Mouse (Mus musculus): ENCODE measurements at regions not wholly inside any gene's neighbourhood (a gene's known extent, or its start where the extent isn't known, plus 50 kb on each side); places are given as distances from the start of the nearest gene placed in this dataset.

- no peak for DNase-seq (ENCODE audit: low spot score)
Observed at GRCm38 (mm10) chr15:86737945-86738344, 523.7 kb downstream of the Tbc1d22a start.

- no peak for DNase-seq (ENCODE audit: low spot score)
Observed at GRCm38 (mm10) chr15:86738356-86738755, 524.1 kb downstream of the Tbc1d22a start.

DNA sequence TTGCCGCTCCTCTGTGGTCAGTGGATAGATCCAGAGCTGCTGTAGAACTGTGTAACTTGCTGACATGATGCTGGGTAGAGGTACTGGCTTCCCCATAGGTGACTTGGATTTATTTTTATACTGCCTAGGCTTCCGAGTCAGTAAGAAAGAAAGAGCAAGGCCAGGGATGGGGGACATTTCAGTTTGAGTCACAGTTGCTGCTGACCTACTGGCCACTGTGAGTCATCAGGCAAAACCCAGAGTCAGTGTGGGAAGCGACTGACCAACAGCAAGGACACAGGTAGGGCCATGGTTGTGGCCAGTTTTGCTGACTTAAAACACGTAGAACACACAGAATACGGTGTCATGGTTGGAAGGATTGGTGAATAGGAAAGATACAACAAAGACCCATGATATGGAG is 524.5 kb downstream of the Tbc1d22a start:
- DNase-seq (ENCODE audit: low spot score): no peak

DNA sequence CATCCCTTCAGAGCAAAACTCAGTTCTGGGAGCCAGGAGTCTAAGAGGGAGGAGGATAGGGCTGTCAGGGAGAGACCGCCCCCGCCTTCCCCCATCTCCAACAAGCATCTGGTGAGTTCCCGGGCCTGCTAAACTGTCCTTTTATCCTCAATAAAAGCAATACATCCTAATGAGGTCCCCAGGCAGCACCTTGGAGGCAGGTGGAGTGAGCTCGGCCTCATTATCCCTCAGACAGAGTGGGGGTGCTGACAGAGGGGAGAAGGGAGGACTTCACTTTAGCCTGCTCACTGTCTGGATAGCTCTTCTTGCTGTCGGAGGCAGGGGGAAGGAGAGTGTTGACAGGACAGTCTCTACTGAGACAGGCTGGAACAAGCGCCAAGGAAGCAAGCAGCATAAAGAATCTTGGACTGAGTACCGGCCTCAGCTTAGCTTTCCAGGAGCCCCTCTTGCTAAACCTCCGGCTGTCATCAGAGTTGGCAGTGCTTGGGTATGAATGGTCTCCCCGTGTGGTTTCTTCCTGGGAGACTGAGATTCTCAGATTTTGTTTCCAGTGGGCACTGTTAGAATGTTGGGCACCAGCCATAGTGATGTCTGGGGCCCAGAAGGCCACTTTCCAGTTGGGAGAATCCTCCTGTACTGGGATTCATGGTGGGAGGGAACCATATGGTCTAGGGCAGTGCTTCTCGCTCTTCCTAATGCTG is 537.3 kb downstream of the Tbc1d22a start:
- no peak for DNase-seq (ENCODE audit: low spot score)

DNA sequence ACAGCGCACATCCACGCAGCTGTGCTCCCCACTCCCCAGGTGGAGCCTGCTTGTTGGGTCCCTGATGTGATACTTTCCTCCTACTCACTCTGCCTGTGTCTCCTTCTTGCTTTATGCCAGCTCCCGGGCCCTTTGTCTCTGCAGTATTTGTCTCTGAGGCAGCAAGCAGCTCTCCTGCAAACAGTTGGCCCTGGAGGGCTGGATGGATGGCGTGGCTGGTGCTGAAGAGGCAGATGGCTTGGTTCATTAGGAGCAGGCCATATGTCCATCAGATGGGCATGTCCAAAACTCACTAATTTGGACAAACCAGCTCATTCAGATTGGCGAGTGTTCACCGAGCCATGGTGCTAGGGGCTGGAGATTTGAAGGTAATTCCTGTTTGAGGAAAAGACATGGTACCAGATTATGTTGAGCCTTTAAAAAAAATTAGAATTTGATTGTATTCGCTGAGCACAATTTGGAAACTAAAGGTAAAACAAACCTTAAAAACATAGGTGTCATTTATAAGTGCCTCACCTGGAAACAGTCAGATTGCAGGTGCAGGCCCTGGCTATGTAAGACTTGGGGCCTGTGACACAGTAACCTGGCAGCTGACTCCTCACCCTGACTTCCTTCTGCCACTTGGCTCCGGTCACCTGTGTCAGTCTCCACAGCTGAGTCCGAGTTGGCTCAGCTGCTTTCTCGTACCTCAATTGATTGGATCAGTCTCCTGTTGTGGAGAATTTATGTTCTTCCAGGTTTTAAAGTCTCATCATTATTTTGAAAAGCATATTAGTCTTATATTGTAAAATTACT is 549.5 kb downstream of the Tbc1d22a start:
- DNase-seq (ENCODE audit: low spot score): no peak

DNA sequence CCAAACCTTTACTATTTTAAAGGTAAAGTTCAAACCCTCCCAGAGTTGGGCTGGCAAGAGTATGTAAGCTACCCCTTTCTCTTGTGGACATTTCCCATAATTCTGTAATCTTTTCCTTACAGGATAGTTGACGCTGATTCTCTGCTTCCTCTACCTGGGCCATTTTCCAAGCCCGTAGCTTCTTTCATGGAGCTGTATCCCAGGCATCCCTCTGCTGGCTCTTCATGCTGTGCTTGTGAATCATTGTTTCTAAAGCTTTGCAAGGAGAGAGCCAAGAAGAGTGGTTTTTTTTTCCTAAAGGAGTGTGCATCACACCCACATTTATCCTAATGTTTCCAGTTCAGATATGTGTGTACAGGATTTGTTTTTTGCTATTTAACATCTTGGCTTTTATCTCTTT is 553.4 kb downstream of the Tbc1d22a start:
- no peak for DNase-seq (ENCODE audit: low spot score)

- DNase-seq (ENCODE audit: low spot score): no peak
Observed at GRCm38 (mm10) chr15:86773041-86773440, 558.8 kb downstream of the Tbc1d22a start.

DNA sequence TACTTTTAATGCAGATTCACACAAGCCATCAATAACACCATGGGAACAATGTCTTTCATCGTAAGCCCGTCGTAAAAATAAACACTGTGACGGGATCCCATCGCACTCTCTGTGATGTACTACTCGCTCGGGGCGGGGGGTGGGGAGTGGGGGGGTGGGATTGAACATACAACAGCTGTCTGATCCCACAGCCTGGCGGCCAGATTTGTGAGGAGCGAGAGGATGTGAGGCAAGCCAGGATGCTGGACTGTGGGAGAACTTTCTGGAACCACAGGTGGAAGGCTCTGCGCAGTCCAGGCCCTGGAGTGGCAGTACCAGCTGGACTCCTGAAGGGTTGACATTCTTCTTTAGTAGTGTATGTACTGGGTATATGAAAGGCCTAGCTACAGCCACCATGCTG is 563.7 kb downstream of the Tbc1d22a start:
- no peak for DNase-seq (ENCODE audit: low spot score)

DNA sequence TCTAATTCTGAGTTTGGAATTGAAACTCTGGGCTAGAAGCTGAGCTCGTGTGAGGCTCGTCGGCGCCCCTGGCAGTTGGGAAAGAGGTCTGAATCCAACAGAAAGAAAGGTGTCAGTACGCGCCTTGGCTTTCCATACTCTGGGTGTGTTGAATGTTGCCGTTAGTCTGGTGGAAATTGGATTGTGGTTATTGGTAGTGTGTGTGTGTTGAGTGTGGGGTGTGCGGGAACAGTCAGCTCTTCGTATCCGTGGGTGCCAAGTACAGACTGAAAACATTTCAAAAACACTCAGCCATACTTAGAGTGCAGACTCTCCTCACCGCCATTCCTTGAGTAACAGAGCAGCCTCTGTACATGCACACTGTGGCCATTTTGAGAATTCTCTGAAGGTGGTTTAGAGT is 566.9 kb downstream of the Tbc1d22a start:
- no peak for DNase-seq (ENCODE audit: low spot score)

- DNase-seq (ENCODE audit: low spot score): no peak
Observed at GRCm38 (mm10) chr15:86794716-86795115, 580.5 kb downstream of the Tbc1d22a start.

DNA sequence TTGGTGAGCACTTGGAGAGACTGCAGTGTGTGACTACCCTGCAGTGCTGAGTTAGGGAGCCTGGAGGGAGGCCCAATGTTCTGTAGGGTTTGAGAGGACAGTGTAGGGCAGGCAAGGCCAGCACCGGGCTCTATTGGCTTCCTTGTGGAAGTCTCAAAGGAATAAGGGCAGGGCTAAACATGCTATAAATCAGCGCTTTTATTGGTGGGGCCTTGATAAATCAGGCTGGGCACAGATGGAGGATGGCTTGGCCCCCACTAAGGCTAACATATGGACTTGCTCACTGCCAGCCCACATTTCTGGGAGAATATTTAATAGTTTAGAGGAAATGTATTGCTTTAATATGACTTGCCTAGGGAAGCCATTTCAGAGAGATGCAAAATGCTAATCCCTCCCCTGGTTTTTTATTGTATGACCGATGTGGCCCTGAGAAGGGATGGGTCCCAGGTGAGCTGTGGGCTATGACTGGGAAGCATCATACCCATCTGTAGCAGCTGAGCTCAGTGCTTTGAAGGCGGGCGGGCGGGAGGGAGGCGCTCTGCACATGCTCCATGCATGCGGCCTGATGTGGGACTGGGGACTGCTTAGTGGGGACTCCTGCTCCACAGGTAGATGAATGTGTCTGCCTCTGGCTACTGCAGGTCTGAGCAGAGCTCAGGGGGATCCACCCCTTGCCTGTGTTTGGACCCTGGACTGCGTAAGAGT is 584.4 kb downstream of the Tbc1d22a start:
- DNase-seq (ENCODE audit: low spot score): no peak

DNA sequence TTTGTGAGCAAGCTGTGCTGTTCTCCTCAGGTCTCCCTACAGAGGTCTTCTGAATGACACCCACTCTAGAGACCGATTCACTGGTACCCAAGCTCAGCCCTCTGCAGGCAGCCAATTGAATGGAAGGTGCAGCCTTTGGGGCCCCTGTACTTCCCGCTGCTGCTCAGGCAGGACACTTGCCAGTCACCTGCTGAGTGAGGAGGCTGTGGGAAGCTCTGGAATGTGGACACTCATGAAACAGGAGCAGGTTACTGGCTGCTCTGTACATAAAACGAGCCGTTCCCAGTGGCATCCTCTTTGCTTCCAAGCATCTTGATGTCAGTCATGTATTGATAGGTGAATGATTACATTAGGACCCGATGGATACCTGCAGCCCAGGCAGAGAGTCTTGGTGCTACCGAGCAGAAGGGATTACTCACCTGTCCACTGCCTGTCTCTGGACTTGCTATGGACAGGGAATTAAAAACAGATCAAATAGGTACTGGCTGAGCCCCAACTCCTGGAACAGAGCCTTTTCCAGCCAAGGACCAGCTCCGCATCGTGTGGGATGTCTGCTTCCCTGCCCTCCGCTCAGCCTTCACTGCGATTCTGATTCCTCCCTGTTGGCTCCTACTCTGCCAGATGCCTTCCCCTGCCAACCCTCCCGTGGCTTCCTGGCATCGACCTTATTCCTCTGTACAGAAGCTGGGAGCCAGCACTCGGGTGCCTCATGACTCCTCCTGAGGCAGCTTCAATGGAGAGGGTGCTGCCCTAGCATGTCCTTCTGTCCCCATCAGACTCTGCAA is 593.2 kb downstream of the Tbc1d22a start:
- DNase-seq (ENCODE audit: low spot score): no peak

GRCm38 (mm10) chr15:86811821-86812220 is 597.6 kb downstream of the Tbc1d22a start:
- no peak for DNase-seq (ENCODE audit: low spot score)

DNA sequence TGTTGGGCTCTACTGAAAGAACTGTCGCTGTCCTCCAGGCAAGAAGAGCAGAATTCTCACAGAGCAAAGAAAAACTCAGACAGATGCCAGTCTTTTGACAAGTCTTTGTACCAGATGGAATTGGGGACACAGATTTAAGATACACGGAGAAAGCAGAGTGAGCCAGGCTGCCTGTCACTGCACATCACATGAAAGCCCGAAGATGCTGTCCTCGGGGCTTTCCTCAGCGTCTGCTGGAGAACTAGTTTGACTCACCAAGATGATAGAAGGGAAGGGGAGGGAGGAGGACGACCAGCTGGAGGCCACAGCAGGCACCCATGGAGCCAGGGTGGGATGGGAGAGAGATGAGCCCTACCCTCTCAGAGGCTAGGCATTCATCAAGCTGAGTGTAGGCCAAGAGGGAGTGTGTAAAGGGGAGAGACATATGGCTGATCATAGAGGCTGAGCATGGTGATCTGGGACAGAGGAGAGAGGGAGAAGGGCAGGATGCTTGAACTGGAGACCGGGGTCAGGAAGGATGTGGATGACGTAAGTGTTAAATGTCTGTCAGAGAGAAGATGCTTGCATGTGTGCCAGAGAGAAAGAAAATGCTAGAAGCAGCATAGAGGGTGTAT is 600.7 kb downstream of the Tbc1d22a start:
- DNase-seq (ENCODE audit: low spot score): no peak

- DNase-seq (ENCODE audit: low spot score): no peak
Observed at GRCm38 (mm10) chr15:86835996-86836395, 621.7 kb downstream of the Tbc1d22a start.

GRCm38 (mm10) chr15:86852161-86852870 is 638.1 kb downstream of the Tbc1d22a start:
- DNase-seq (ENCODE audit: low spot score): no peak

GRCm38 (mm10) chr15:86858356-86858906 is 644.2 kb downstream of the Tbc1d22a start:
- no peak for DNase-seq (ENCODE audit: low spot score)

- DNase-seq (ENCODE audit: low spot score): no peak
Observed at GRCm38 (mm10) chr15:86875721-86876309, 661.6 kb downstream of the Tbc1d22a start.

GRCm38 (mm10) chr15:86896974-86897373 is 647.1 kb upstream of the Fam19a5 start:
- no peak for DNase-seq (ENCODE audit: low spot score)

- no peak for DNase-seq (ENCODE audit: low spot score)
Observed at GRCm38 (mm10) chr15:86899961-86900360, 644.1 kb upstream of the Fam19a5 start.

All from ovary, postnatal 36 days (tissue).